Mouse (Mus musculus): ENCODE measurements around the gene Olfr1410. TPM values are rescaled to one million over a fixed set of nuclear protein-coding genes. Genes with fewer than 3 reads are reported as not detected.

The Olfr1410 gene
- total and polyA plus RNA-seq, 3 experiments = not detected

GRCm38 (mm10) chr1:92628227-92628626 is 22.6 kb downstream of the Olfr1410 start:
- 49% methylated on average over 4 of the region's 4 CpGs for WGBS
- Histone ChIP-seq H3K27ac (no peak overlapping the region), H3K27me3 (ENCODE audit: control insufficient read depth, insufficient read depth, low read length) (no peaks in the 10 kb centered on the region), H3K36me3 (ENCODE audit: control insufficient read depth, insufficient read depth, low read length) (no peaks in the 10 kb centered on the region), H3K9ac (ENCODE audit: low read depth, low read length) (no peak overlapping the region), H3K4me3 (no peak overlapping the region), H3K4me1 (ENCODE audit: control insufficient read depth, insufficient read depth, low read length) (no peaks in the 10 kb centered on the region), H3K79me2 (replicated peaks; ENCODE audit: control insufficient read depth, insufficient read depth, low read length) (no peaks in the 10 kb centered on the region)
- DNase-seq = no peak
- no peak for TF ChIP-seq CTCF (IDR thresholded peaks at IDR 0.05)
- no peak for TF ChIP-seq POLR2A (IDR thresholded peaks at IDR 0.05; ENCODE audit: insufficient read depth, low read depth, low read length)
- TF ChIP-seq EP300 (IDR thresholded peaks at IDR 0.05; ENCODE audit: insufficient read depth, low read depth, low read length) = no peak
- intact Hi-C loops (cut with DNase I) = no loop called here

GRCm38 (mm10) chr1:92632196-92632595 is 26.6 kb downstream of the Olfr1410 start:
- Histone ChIP-seq H3K4me3 (no peak overlapping the region), H3K79me2 (replicated peaks; ENCODE audit: control insufficient read depth, insufficient read depth, low read length) (no peaks in the 10 kb centered on the region), H3K27ac (no peak overlapping the region), H3K4me1 (ENCODE audit: control insufficient read depth, insufficient read depth, low read length) (no peaks in the 10 kb centered on the region), H3K27me3 (ENCODE audit: control insufficient read depth, insufficient read depth, low read length) (no peaks in the 10 kb centered on the region), H3K9ac (ENCODE audit: low read depth, low read length) (no peak overlapping the region), H3K36me3 (ENCODE audit: control insufficient read depth, insufficient read depth, low read length) (no peaks in the 10 kb centered on the region)
- no peak for DNase-seq
- intact Hi-C loops (cut with DNase I) = no loop called here
- TF ChIP-seq EP300 (IDR thresholded peaks at IDR 0.05; ENCODE audit: insufficient read depth, low read depth, low read length) (no peak), CTCF (IDR thresholded peaks at IDR 0.05) (no peak), POLR2A (IDR thresholded peaks at IDR 0.05; ENCODE audit: insufficient read depth, low read depth, low read length) (no peak)
- 71% methylated on average over 5 of the region's 5 CpGs for WGBS

DNA sequence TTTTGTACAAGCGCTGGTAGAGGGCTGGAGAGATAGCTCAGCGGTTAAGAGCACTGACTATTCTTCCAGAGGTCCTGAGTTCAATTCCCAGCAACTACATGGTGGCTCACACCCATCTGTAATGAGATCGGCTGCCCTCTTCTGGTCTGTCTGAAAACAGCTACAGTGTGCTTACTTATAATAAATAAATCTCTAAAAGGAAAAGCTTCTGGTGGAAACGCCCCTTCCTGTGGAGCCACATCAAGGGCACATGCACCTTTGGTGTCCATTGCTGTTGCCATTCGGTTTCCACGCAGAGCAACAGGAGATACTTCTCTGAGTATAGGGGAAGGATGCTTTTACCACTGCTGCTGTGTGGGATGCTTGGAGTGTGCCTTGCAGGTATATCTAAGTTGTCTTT is 27.4 kb downstream of the Olfr1410 start:
- Histone ChIP-seq H3K4me3 (no peak overlapping the region), H3K9ac (ENCODE audit: low read depth, low read length) (no peak overlapping the region), H3K27ac (no peak overlapping the region), H3K27me3 (ENCODE audit: control insufficient read depth, insufficient read depth, low read length) (no peaks in the 10 kb centered on the region), H3K4me1 (ENCODE audit: control insufficient read depth, insufficient read depth, low read length) (no peaks in the 10 kb centered on the region), H3K79me2 (replicated peaks; ENCODE audit: control insufficient read depth, insufficient read depth, low read length) (no peaks in the 10 kb centered on the region), H3K36me3 (ENCODE audit: control insufficient read depth, insufficient read depth, low read length) (no peaks in the 10 kb centered on the region)
- no peak for DNase-seq
- 71% methylated on average over 6 of the region's 6 CpGs for WGBS
- 0 out of 2 replicates have a peak, but pooled peaks have one; percentile 1 for TF ChIP-seq CTCF (IDR thresholded peaks at IDR 0.05)
- TF ChIP-seq EP300 (IDR thresholded peaks at IDR 0.05; ENCODE audit: insufficient read depth, low read depth, low read length) = no peak
- TF ChIP-seq POLR2A (IDR thresholded peaks at IDR 0.05; ENCODE audit: insufficient read depth, low read depth, low read length) = no peak
- intact Hi-C loops (cut with DNase I) = no loop called here

DNA sequence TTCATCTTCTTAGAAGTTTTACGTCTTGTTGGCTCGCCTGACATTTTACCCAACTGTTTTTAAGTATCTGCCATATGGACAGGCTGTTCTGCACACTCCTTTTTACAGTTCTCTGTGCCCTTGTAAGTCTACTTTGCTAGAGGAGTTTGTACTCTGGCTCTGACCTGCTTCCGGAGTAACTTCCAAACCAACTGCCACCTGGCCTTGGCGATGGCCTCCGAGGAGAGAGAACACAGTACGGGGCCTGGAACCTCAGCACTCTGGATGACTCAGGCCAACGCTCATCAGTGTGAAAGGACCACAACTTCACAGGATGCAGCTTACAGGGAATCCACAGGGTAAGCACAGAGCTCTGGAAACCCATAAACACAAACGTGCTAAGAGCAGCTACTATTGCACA is 28.1 kb downstream of the Olfr1410 start:
- no peak overlapping the region for H3K4me3 ChIP-seq
- H3K9ac ChIP-seq (ENCODE audit: low read depth, low read length) = no peak overlapping the region
- H3K4me1 ChIP-seq (ENCODE audit: control insufficient read depth, insufficient read depth, low read length) = no peaks in the 10 kb centered on the region
- no peaks in the 10 kb centered on the region for H3K79me2 ChIP-seq (replicated peaks; ENCODE audit: control insufficient read depth, insufficient read depth, low read length)
- no peaks in the 10 kb centered on the region for H3K36me3 ChIP-seq (ENCODE audit: control insufficient read depth, insufficient read depth, low read length)
- H3K27ac ChIP-seq = no peak overlapping the region
- TF ChIP-seq POLR2A (IDR thresholded peaks at IDR 0.05; ENCODE audit: insufficient read depth, low read depth, low read length) (no peak), CTCF (IDR thresholded peaks at IDR 0.05) (no peak), EP300 (IDR thresholded peaks at IDR 0.05; ENCODE audit: insufficient read depth, low read depth, low read length) (no peak)
- no peak for DNase-seq
- WGBS = 78% methylated on average over 8 of the region's 8 CpGs
- H3K27me3 ChIP-seq (ENCODE audit: control insufficient read depth, insufficient read depth, low read length) = no peaks in the 10 kb centered on the region
- intact Hi-C loops (cut with DNase I) = no loop called here

DNA sequence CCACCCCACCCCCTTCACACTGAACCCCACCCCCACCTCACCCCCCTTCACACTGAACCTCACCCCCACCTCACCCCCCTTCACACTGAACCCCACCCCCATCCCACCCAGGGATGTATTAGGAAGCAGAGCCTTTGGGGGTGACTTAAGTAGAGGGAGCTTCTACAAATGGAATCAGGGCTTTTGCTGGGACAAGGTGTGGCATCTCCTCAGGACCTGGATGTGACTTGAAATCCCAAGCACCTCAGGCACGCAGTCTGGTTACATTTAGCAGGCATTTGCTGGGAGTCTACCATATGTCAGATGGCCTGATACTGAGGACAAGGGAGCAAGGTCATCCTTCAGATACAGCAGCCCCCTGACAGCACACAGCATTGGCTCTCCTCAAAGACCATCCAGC is 29.0 kb downstream of the Olfr1410 start:
- Histone ChIP-seq H3K4me1 (ENCODE audit: control insufficient read depth, insufficient read depth, low read length) (no peaks in the 10 kb centered on the region), H3K27ac (no peak overlapping the region), H3K27me3 (ENCODE audit: control insufficient read depth, insufficient read depth, low read length) (no peaks in the 10 kb centered on the region), H3K9ac (ENCODE audit: low read depth, low read length) (no peak overlapping the region), H3K4me3 (no peak overlapping the region), H3K36me3 (ENCODE audit: control insufficient read depth, insufficient read depth, low read length) (no peaks in the 10 kb centered on the region), H3K79me2 (replicated peaks; ENCODE audit: control insufficient read depth, insufficient read depth, low read length) (no peaks in the 10 kb centered on the region)
- TF ChIP-seq POLR2A (IDR thresholded peaks at IDR 0.05; ENCODE audit: insufficient read depth, low read depth, low read length) = no peak
- no peak for TF ChIP-seq CTCF (IDR thresholded peaks at IDR 0.05)
- no peak for TF ChIP-seq EP300 (IDR thresholded peaks at IDR 0.05; ENCODE audit: insufficient read depth, low read depth, low read length)
- intact Hi-C loops (cut with DNase I) = no loop called here
- 44% methylated on average over 1 of the region's 1 CpGs for WGBS
- DNase-seq = no peak

DNA sequence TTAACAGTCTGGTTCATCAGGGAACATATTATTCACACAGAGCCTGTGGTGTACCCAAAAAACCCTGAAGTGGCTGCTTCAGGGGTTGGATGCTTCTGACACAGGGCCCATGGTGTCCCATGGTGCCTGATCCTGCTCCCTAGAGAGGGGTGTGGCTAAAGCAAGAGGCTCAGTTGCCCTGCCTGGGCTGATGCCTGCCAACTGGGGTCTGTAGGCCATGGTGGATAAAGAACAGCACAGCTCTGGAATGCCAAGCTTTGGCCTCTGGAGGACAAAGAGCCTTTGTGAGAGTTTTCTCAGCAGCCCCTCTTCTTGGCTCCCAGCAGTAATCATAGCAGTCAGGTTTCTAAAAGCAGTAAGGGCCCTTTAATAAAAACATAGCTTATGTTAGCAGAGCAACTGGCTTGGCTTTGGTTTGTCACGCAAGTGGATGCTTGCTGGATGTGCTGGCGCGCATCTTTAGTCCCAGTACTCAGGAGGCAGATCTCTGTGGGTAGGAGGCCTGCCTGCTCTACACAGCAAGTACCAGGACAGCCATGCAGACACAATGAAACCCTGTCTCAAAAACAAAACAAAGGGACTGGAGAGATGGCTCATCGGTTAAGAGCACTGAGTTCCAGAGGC is 29.5 kb downstream of the Olfr1410 start:
- 70% methylated on average over 4 of the region's 4 CpGs for WGBS
- TF ChIP-seq CTCF (IDR thresholded peaks at IDR 0.05) = no peak
- TF ChIP-seq POLR2A (IDR thresholded peaks at IDR 0.05; ENCODE audit: insufficient read depth, low read depth, low read length) = no peak
- Histone ChIP-seq H3K27ac (no peak overlapping the region), H3K4me1 (ENCODE audit: control insufficient read depth, insufficient read depth, low read length) (no peaks in the 10 kb centered on the region), H3K9ac (ENCODE audit: low read depth, low read length) (no peak overlapping the region), H3K4me3 (no peak overlapping the region), H3K36me3 (ENCODE audit: control insufficient read depth, insufficient read depth, low read length) (no peaks in the 10 kb centered on the region), H3K79me2 (replicated peaks; ENCODE audit: control insufficient read depth, insufficient read depth, low read length) (no peaks in the 10 kb centered on the region), H3K27me3 (ENCODE audit: control insufficient read depth, insufficient read depth, low read length) (no peaks in the 10 kb centered on the region)
- no peak for DNase-seq
- intact Hi-C loops (cut with DNase I) = no loop called here

All from heart, adult 2 months (tissue).